Mouse (Mus musculus) lung, postnatal 4 days (tissue): ENCODE data around the gene Pdlim3.

Experiments
- DNase-seq, 2 experiments: peaks; one replicate each; pipeline ENCODE4 v3.0.0; 2021

Pdlim3 gene

DNA sequence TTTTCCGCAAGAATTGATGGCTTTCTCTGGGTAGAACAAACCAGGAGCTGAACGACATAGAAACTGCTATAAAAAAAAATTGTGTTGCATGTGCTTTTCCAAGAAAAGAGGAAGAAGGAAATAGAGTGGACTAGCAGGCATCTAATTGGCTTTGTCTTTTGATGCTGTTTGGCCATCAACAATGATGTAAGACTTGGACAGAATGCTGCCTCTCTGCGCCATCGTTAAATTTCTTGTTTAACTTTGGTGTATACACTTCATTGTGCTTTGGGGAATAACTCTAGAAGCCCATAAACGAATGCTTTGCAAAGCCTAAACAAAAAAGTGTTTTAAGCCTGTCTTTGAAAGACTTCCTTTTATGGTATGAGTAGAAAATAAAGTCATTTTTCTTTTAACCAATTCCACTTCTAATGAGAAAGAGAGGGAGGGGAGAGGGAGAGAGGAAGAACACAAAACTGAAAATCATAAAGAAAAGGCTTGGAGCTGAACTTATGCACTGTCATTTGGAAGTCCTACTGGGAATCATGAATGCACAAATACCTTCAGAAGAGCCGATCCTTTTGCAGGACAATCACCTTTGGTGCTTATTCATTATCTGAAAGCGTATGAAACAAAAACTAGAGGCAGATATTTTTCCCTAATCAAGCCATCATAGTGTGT is 20.5 kb downstream of the Pdlim3 start:
- DNase-seq: peak in 1 of 2 experiments; percentile 9

DNA sequence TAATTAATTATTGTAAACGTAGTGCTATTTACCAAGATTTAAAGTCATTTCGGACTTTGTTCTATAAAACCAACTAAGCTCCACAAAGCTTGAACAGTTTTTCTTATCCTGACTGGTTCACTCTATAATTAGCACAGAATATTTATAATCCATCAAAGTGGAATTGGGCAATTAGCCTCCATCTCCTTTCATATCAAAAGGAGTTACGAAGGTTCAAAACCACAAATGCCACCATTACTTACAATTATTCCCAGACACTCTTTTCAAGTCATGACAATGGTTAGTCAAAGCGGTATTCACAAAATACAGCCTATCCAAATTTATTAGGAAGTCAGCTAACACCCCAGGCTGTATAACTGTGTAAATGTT is 21.0 kb downstream of the Pdlim3 start:
- no peak for DNase-seq

DNA sequence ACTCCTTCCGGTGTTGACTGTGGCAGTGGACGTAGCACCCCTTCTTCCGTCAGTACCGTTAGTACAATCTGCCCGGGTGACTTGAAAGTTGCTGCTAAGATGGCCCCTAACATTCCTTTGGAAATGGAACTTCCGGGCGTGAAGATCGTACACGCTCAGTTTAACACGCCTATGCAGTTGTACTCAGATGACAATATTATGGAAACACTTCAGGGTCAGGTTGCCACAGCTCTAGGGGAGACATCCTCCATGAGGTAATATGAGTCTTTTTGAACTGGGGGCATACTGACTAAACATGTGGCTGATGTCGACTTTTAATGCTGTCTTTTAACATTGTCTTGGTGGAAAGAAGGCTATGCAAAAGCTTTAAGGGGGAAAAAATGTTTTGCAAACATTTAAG is 28.4 kb downstream of the Pdlim3 start:
- no peak for DNase-seq

DNA sequence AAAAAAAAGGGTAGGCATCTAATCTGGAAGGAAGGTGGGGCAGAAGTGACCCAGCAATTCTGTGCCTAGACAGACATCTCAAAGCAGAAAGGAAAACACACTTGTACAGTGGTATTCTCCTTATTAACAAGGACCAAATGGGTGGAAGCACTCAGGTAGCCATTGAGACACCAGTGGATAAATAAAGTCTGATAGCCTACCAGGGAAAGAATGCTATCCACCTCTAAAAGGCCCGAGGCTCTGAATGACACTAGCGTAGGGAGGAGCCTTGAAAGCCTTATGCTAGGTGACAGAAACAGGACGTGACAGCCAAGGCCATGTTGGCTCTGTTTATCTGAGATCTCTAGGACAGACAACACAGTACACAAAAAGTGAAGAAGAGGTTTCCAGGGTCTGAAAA is 31.2 kb downstream of the Pdlim3 start:
- peak in 1 of 2 experiments; percentile 8 for DNase-seq

GRCm38 (mm10) chr8:45917040-45917679 is 31.9 kb downstream of the Pdlim3 start:
- peak in 1 of 2 experiments; percentile 53 for DNase-seq

DNA sequence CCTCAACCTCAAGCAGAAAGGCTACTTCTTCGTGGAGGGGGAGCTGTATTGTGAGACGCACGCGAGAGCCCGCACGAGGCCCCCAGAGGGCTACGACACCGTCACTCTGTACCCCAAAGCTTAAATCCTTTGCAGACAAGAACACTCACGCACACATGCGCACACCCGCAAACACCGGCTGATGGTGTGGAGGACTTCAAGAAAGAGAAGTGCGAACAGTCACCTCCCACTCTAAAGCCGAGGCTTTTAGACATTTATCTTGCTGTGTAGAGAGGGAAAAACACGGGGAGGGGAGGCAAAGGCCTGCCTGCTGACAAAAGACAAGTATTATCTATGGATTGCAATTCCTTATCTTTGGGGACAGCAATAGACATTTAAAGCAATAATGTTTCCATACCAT is 33.6 kb downstream of the Pdlim3 start:
- DNase-seq: no peak

DNA sequence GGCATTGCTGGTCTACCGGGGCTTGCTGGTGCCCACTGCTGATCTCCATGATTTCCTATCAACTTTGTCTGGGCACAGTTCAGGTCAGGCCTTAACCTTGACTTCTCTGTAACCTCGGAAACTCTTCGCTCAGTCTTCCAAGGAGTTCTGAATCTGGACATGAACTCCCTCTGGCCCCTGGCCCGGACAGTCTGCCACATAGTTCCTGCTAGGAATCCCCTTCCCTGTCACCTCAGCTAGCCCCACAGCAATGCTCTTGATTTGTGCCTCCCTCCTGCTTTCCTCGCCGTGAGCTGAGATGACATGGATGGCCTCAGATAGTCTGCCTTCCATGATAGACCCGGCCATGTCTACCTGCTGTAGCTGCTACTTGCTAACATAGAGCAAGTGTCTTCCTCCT is 35.1 kb downstream of the Pdlim3 start:
- no peak for DNase-seq

GRCm38 (mm10) chr8:45922116-45922515 is 36.9 kb downstream of the Pdlim3 start:
- DNase-seq: no peak

DNA sequence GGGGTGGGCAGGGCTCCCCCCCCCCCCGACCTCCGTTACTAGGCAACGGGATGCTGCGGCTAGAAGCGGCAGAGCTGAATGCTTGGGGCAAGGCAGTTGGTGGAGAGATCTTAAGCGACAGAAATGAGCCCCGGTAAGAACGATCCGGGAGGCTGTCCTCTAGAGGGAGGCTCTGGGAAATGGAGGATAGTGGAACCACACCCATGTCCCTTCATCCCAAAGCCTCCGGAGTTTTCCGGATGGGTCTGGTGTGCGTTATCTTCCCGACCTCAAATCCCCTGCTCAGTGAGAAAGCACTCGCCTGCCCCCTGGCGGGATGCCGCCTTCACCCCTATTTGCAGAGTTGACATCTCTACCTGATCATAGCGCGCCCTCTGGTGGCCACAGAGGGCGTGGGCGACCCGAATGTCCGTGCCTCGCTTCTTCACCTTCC is 49.3 kb downstream of the Pdlim3 start, which contains the start of gene Ccdc110:
Gene Ccdc110 (plus strand): TSS at position 38 of the 433 bp plus-strand sequence.
- DNase-seq: peak; percentile 91 to 96

- DNase-seq: no peak
Measured at GRCm38 (mm10) chr8:45936986-45937385, 51.7 kb downstream of the Pdlim3 start.

DNA sequence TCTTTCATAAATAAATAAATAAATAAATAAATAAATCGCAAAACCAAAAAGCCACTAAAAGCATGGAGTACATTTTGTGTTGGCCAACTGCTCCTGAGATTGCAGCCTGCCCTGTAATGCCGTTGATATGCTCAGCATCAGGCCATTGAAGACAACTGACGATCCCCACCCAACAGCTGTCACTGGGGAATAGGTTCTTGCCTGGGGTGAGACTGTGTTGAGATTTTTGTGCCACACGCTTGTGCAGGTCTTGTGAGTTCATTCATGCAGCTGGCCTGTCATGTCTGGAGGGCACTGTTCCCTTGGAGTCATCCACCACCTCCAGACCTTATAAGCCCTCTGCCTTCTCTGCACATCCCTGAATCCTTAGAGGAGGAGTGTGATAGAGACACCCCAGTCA is 61.0 kb downstream of the Pdlim3 start:
- no peak for DNase-seq

DNA sequence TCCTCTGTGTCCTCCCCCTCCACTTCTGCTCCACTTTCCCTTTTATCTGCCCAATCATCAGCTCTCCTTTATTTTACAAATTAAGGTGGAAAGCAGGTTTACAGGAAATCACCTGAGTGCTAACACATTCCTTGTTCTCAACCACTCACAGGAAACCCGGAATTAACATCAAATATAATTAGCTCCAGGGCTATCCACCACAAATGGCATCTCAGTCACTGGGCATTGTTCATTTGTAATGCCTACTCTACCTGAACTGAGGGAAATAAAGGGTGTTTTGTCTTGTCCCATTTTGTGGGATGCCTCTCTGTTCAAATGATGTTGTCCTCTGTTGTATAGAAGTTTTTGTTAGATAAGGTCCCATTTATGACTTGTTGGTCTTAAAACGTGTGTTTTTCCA is 65.4 kb downstream of the Pdlim3 start:
- no peak for DNase-seq
